Mouse (Mus musculus): ENCODE measurements around the gene Cyb561d1. TPM values are rescaled to one million over a fixed set of nuclear protein-coding genes. Genes with fewer than 3 reads are reported as not detected.
A peak's percentile ranks its signal among the peaks of the same experiment; 100 is the strongest.
"Not testable (repeated sequence)": the region's sequence is repeated elsewhere in the genome, so short reads cannot be mapped to it uniquely, and the experiment has no call there.

Cyb561d1 gene
- total RNA-seq (2014; rRNA removed) (3.8 and 4.2 TPM in 2 replicates), polyA plus RNA-seq (2015; fragmentation: Nextera tagmentation; extraction: Ambion mirVana) (3.1 and 3.3 TPM in 2 replicates)

DNA sequence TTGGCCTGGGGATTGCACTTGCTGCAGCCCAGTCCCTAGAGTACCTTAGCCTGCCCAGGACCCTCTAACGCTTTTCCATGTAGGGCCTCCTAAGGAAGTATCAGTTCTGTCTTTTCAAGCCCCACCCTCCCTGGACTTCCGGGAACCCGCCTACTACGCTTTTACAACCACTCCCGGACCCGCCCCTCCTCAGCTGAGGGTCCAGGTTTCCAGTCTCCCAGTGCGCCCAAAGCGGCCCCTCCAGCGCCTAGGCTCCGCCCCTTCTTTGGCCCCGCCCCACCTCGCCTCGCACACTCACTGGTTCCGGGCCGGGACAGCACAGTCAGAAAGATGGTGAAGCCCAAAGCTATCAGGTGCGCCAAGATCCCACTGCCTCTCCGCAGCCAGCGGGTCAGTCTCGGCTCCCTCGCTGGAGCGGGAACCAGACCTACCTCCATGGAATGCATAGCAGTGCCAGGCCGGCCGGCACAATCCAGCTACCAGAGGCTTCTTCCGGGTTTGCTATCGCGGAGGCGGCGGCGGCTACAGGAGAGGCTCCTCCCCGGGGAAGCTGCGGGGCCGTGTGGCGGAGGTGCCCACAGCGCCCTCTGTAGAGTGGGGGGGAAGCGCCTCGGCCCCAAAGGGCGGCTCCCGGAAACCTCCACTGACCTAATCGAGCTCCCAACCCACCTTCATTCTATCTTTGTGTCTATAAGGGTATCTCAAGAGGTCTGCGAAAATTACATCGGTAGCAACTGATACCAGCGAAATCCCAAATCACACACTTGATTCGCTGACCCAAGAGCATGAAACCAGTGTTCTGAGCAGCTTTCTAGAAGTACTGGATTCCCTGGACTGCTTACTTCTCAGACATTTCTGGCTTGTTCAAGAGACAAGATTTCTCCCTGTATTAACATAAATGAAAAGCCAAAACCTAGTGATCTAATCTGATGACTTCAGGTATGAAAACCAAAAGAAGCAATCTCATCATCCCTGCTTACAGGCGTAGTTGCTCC, at the start of gene Cyb561d1:
TSS of gene Cyb561d1 (minus strand) at position 884 of the 995 bp plus-strand sequence.
- Histone ChIP-seq H3K27me3 (ENCODE audit: insufficient read depth, low read length) (no peaks in the 10 kb centered on the region), H3K4me1 (ENCODE audit: insufficient read depth, low read length) (peaks cover 24% of the 10 kb centered on the region), H3K9ac (replicated peaks; ENCODE audit: low read length) (peak within 1 kb of the TSS; percentile 65), H3K4me2 (ENCODE audit: low read depth, low read length) (peak within 1 kb of the TSS; percentile 73), H3K27ac (peak within 1 kb of the TSS; percentile 75), H3K4me3 (ENCODE audit: low read length) (peak within 1 kb of the TSS; percentile 62), H3K36me3 (ENCODE audit: insufficient read depth, low read length) (peaks cover 23% of the 10 kb centered on the region), H3K9me3 (ENCODE audit: low read length) (no peaks in the 10 kb centered on the region)
- DNase-seq (ENCODE audit: low spot score) (peak; percentile 84), ATAC-seq (peak; percentile 81)
- TF ChIP-seq CTCF (IDR thresholded peaks at IDR 0.05; ENCODE audit: low read depth), result peak; percentile 68
- 3% methylated on average over 44 of the region's 44 CpGs for WGBS

DNA sequence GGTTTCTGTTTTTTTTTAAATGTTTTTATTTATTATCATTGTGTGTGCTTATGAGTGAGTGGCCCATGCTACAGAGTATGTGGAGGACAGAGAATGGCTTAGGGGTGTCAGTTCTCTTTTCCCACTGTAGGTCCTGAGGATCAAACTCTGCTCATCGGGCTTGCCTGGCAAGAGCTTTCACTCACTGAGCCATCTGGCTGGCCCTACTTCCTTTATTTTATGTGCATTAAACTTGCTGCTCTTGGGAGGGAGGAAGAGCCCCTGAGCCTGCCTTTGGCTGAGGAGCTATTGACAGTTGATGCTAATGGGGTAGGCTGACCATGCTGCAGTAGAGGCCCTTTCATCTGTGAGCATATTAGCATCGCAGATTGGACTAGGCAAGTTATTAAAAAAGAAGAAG, 45.8 kb upstream of the Cyb561d1 start:
- Histone ChIP-seq H3K27me3 (ENCODE audit: insufficient read depth, low read length) (no peaks in the 10 kb centered on the region), H3K4me3 (ENCODE audit: low read length) (no peak overlapping the region), H3K4me1 (ENCODE audit: insufficient read depth, low read length) (no peaks in the 10 kb centered on the region), H3K9ac (replicated peaks; ENCODE audit: low read length) (no peak overlapping the region), H3K9me3 (ENCODE audit: low read length) (no peaks in the 10 kb centered on the region), H3K4me2 (ENCODE audit: low read depth, low read length) (no peak overlapping the region), H3K27ac (no peak overlapping the region), H3K36me3 (ENCODE audit: insufficient read depth, low read length) (no peaks in the 10 kb centered on the region)
- ATAC-seq, result no peak
- no peak for DNase-seq (ENCODE audit: low spot score)
- 86% methylated on average over 2 of the region's 2 CpGs for WGBS
- TF ChIP-seq CTCF (IDR thresholded peaks at IDR 0.05; ENCODE audit: low read depth), result no peak

DNA sequence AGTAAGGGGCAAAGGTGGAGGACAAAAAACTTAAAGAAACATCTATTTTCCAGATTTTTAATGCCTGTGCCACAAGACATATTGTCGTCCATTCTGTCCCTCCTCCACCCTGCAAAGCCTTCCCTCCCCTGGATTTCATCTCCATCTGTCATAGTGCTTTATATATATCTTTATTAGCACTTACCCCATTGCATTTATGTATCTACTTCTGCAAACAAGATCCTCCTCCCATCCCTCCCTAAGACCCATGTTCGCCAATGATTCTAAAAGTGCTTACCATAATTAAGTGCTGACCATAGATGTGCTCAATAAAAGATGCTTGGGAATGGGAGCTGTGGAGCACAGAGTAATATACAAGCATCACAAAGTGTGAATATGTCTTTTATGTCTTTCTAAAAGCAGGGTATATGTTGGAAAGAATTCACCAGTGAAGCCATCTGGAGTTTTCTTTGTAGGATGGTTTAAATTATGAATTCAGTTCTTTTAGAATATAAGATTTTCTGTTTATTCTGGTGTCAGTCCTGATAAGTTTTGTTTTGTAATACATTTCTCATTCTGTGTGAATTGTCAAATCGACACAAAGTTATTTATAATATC, 40.3 kb upstream of the Cyb561d1 start:
- H3K4me1 ChIP-seq (ENCODE audit: insufficient read depth, low read length), result no peaks in the 10 kb centered on the region
- H3K27me3 ChIP-seq (ENCODE audit: insufficient read depth, low read length), result no peaks in the 10 kb centered on the region
- WGBS, result 91% methylated on average over 3 of the region's 3 CpGs
- no peaks in the 10 kb centered on the region for H3K36me3 ChIP-seq (ENCODE audit: insufficient read depth, low read length)
- no peak overlapping the region for H3K27ac ChIP-seq
- ATAC-seq (no peak), DNase-seq (ENCODE audit: low spot score) (no peak)
- no peak overlapping the region for H3K4me2 ChIP-seq (ENCODE audit: low read depth, low read length)
- H3K9me3 ChIP-seq (ENCODE audit: low read length), result no peaks in the 10 kb centered on the region
- H3K9ac ChIP-seq (replicated peaks; ENCODE audit: low read length), result no peak overlapping the region
- no peak for TF ChIP-seq CTCF (IDR thresholded peaks at IDR 0.05; ENCODE audit: low read depth)
- no peak overlapping the region for H3K4me3 ChIP-seq (ENCODE audit: low read length)

DNA sequence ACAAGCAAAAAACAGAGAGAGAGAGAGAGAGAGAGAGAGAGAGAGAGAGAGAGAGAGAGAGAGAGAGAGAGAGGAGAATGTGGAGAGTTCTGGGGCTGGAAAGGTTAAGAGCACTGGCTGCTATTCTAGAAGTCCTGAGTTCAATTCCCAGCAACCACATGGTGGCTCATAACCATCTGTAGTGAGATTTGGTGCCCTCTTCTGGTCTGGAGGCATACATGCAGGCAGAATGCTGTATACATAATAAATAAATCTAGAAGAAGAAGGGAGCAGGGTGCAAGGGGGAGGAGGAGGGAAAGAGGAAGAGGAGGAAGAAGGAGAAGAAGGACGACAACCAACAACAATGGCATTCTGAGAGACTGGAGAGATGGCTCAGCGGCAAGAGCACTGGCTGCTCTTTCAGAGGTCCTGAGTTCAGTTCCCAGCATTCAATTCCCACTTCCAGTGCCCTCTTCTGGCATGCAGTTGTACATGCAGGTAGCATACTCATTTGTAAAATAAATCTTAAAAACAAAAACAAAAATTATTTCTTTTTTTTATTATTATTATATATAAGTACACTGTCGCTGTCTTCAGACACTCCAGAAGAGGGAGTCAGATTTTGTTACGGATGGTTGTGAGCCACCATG, 36.6 kb upstream of the Cyb561d1 start:
- WGBS, result 84% methylated on average over 4 of the region's 4 CpGs
- not testable (repeated sequence) for H3K9me3 ChIP-seq (ENCODE audit: low read length); H3K4me1 ChIP-seq (ENCODE audit: insufficient read depth, low read length); H3K36me3 ChIP-seq (ENCODE audit: insufficient read depth, low read length); ATAC-seq; H3K27me3 ChIP-seq (ENCODE audit: insufficient read depth, low read length); H3K4me2 ChIP-seq (ENCODE audit: low read depth, low read length); H3K9ac ChIP-seq (replicated peaks; ENCODE audit: low read length); H3K27ac ChIP-seq; H3K4me3 ChIP-seq (ENCODE audit: low read length); DNase-seq (ENCODE audit: low spot score)
- TF ChIP-seq CTCF (IDR thresholded peaks at IDR 0.05; ENCODE audit: low read depth), result 0 out of 2 replicates have a peak, but pooled peaks have one; percentile 11

DNA sequence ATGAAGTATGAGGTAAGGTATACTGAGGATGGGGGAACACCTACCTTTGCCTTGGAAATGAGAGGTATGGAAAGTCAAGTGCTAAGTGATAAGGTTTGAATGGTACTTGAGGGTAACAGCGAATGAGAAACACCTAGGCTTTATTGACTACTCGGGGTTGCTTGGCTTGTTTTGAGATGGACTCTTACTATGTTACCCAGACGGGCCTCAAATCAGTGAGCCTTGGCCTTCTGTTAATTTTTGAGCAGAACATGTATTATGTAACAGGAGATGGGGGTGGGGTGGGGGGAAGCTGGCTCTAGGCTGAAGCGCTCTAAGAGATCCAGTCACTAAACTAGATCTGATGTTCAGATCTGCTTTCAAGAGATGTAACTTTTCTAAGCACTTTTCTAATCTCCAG, 30.6 kb upstream of the Cyb561d1 start:
- ATAC-seq (no peak), DNase-seq (ENCODE audit: low spot score) (no peak)
- Histone ChIP-seq H3K27ac (no peak overlapping the region), H3K27me3 (ENCODE audit: insufficient read depth, low read length) (peaks cover 9% of the 10 kb centered on the region), H3K9me3 (ENCODE audit: low read length) (no peaks in the 10 kb centered on the region), H3K9ac (replicated peaks; ENCODE audit: low read length) (no peak overlapping the region), H3K36me3 (ENCODE audit: insufficient read depth, low read length) (no peaks in the 10 kb centered on the region), H3K4me2 (ENCODE audit: low read depth, low read length) (no peak overlapping the region), H3K4me3 (ENCODE audit: low read length) (no peak overlapping the region), H3K4me1 (ENCODE audit: insufficient read depth, low read length) (peaks cover 1% of the 10 kb centered on the region; the same call in 1 of the 2 replicates)
- TF ChIP-seq CTCF (IDR thresholded peaks at IDR 0.05; ENCODE audit: low read depth), result no peak
- WGBS, result 89% methylated on average over 4 of the region's 4 CpGs

- peaks cover 9% of the 10 kb centered on the region; the same call in 1 of the 2 replicates for H3K4me1 ChIP-seq (ENCODE audit: insufficient read depth, low read length)
- H3K4me3 ChIP-seq (ENCODE audit: low read length), result no peak overlapping the region
- 82% methylated on average over 2 of the region's 2 CpGs for WGBS
- TF ChIP-seq CTCF (IDR thresholded peaks at IDR 0.05; ENCODE audit: low read depth), result no peak
- H3K36me3 ChIP-seq (ENCODE audit: insufficient read depth, low read length), result no peaks in the 10 kb centered on the region
- no peak overlapping the region for H3K9ac ChIP-seq (replicated peaks; ENCODE audit: low read length)
- no peaks in the 10 kb centered on the region for H3K9me3 ChIP-seq (ENCODE audit: low read length)
- no peak overlapping the region for H3K4me2 ChIP-seq (ENCODE audit: low read depth, low read length)
- no peak for ATAC-seq
- DNase-seq (ENCODE audit: low spot score), result no peak
- H3K27ac ChIP-seq, result no peak overlapping the region
- peaks cover 15% of the 10 kb centered on the region for H3K27me3 ChIP-seq (ENCODE audit: insufficient read depth, low read length)
These were observed 26.5 kb upstream of the Cyb561d1 start for GRCm38 (mm10) chr3:108227521-108227920.
